Mouse (Mus musculus): Measurements from ENCODE around the gene Rbm17. TPM values are rescaled to one million over a fixed set of nuclear protein-coding genes. Genes with fewer than 3 reads are reported as not detected.
A peak's percentile ranks its signal among the peaks of the same experiment; 100 is the strongest.

The Rbm17 gene
- total RNA-seq (2012; rRNA removed): 216 and 223 TPM in 2 replicates
- 100 to 1,000 TPM in 1 of 2 experiments, not detected in 1; 318 TPM for polyA plus RNA-seq (2012; ENCODE audit: insufficient read depth in 1 of 2, insufficient read length in 2 of 2, low read depth in 1 of 2, low replicate concordance in 2 of 2, missing spikeins in 1 of 2)

DNA sequence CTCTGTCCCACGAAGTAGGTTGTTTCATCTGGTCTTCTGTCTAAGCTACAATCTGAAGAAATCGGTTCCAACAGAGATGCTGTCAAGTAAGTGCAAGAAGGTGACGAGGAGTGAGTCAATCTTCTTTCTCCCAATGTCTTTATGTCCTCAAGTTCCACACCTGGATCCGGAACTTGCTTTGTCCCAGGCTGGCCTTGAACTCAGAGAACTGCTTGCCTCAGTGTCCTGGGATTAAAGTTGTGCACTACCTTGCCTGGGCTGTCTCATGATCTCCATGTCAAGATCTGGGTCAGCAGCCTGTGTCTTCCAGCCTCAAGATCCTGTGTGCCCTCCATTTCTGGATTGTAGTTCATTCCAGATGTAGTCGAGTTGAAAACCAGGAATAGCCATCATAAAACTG is at the start of gene Rbm17:
Gene Rbm17, minus strand, starts transcription at position 101 of the 400 bp plus-strand sequence.
- peaks cover 26% of the 10 kb centered on the region for H3K79me2 ChIP-seq (ENCODE audit: control insufficient read depth, insufficient read depth, low read length, poor library complexity)
- no peak for DNase-seq (ENCODE audit: low read depth, low spot score)
- TF ChIP-seq TBP (IDR thresholded peaks at IDR 0.05; ENCODE audit: low read depth, low read length): no peak
- no peak for TF ChIP-seq POLR2A (IDR thresholded peaks at IDR 0.05; ENCODE audit: control insufficient read depth in 1 of 2, insufficient read depth in 1 of 2, low read depth in 1 of 2, low read length in 2 of 2, poor library complexity in 1 of 2)
- TF ChIP-seq GATA1 (IDR thresholded peaks at IDR 0.05; ENCODE audit: low read depth, low read length): no peak
- TF ChIP-seq GABPA (IDR thresholded peaks at IDR 0.05; ENCODE audit: low read depth, low read length): no peak
- TF ChIP-seq E2F4 (IDR thresholded peaks at IDR 0.05; ENCODE audit: borderline replicate concordance, low read depth, low read length): no peak
- no peak for TF ChIP-seq SMC3 (IDR thresholded peaks at IDR 0.05; ENCODE audit: low read depth, low read length)
- TF ChIP-seq MAZ (IDR thresholded peaks at IDR 0.05; ENCODE audit: low read depth, low read length): no peak
- no peak for TF ChIP-seq NELFE (IDR thresholded peaks at IDR 0.05; ENCODE audit: low read depth, low read length)
- no peak for TF ChIP-seq MXI1 (IDR thresholded peaks at IDR 0.05; ENCODE audit: low read depth, low read length)
- TF ChIP-seq ELF1 (IDR thresholded peaks at IDR 0.05; ENCODE audit: low read depth, low read length): no peak
- no peak for TF ChIP-seq UBTF (IDR thresholded peaks at IDR 0.05; ENCODE audit: borderline replicate concordance, insufficient read depth, low read depth, low read length)
- no peak for TF ChIP-seq KAT2A (conservative IDR thresholded peaks at IDR 0.05; ENCODE audit: low read depth, low read length)
- peaks cover 7 to 15% of the 10 kb centered on the region in 2 experiments for H3K36me3 ChIP-seq (ENCODE audit: control insufficient read depth in 1 of 2, insufficient read depth in 2 of 2, low read length in 2 of 2)
- peak within 1 kb of the TSS; percentile 93 to 99; a peak in 3 of 4 replicates for H3K4me3 ChIP-seq (ENCODE audit: control insufficient read depth in 1 of 2, insufficient read depth in 1 of 2, low read depth in 2 of 2, low read length in 2 of 2)
- peak within 1 kb of the TSS; percentile 97 for H3K9ac ChIP-seq (ENCODE audit: control insufficient read depth, low read depth, low read length, poor library complexity, severe bottlenecking)
- H3K27ac ChIP-seq (ENCODE audit: control insufficient read depth, low read depth, low read length): peak within 1 kb of the TSS; percentile 21; the same call in 1 of the 2 replicates
- H3K4me1 ChIP-seq (ENCODE audit: control insufficient read depth in 1 of 2, insufficient read depth in 2 of 2, low read length in 2 of 2): peaks cover 0 to 5% of the 10 kb centered on the region in 2 experiments; a peak in 1 of 4 replicates
- peaks cover 10 to 14% of the 10 kb centered on the region in 2 experiments for H3K27me3 ChIP-seq (ENCODE audit: control insufficient read depth in 1 of 2, insufficient read depth in 2 of 2, low read length in 2 of 2)
- no peaks in the 10 kb centered on the region for H3K9me3 ChIP-seq (replicated peaks; ENCODE audit: insufficient read depth, low read length)

DNA sequence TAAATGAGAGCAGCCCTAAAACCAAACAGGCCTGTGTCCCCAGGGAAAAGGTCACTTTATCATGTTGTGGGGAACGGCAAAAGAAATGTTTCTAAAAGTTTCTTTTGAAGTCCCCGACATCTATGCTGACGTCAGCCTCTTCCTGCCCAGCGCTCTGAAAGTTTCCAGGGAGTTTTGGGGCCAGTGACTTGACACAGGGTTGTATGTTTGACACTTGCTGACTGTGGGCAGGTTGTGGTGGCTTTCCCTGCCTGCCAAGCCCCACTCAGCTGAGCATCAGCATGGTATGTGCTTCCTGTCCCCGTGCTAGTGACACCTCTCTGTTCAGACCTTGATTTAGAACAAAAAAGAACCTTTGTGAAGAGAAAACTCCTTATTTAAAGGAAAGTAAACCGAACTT is 49.4 kb upstream of the Rbm17 start:
- H3K79me2 ChIP-seq (ENCODE audit: control insufficient read depth, insufficient read depth, low read length, poor library complexity): no peaks in the 10 kb centered on the region
- H3K27ac ChIP-seq (ENCODE audit: control insufficient read depth, low read depth, low read length): no peak overlapping the region
- no peak overlapping the region for H3K9ac ChIP-seq (ENCODE audit: control insufficient read depth, low read depth, low read length, poor library complexity, severe bottlenecking)
- H3K4me3 ChIP-seq (ENCODE audit: control insufficient read depth in 1 of 2, insufficient read depth in 1 of 2, low read depth in 2 of 2, low read length in 2 of 2): no peak overlapping the region
- no peak for DNase-seq (ENCODE audit: low read depth, low spot score)
- no peaks in the 10 kb centered on the region for H3K36me3 ChIP-seq (ENCODE audit: control insufficient read depth in 1 of 2, insufficient read depth in 2 of 2, low read length in 2 of 2)
- H3K4me1 ChIP-seq (ENCODE audit: control insufficient read depth in 1 of 2, insufficient read depth in 2 of 2, low read length in 2 of 2): no peaks in the 10 kb centered on the region
- no peaks in the 10 kb centered on the region for H3K9me3 ChIP-seq (replicated peaks; ENCODE audit: insufficient read depth, low read length)
- peaks cover 2 to 5% of the 10 kb centered on the region in 2 experiments; a peak in 3 of 4 replicates for H3K27me3 ChIP-seq (ENCODE audit: control insufficient read depth in 1 of 2, insufficient read depth in 2 of 2, low read length in 2 of 2)
- no peak for TF ChIP-seq MAX (IDR thresholded peaks at IDR 0.05; ENCODE audit: low read length)
- TF ChIP-seq NELFE (IDR thresholded peaks at IDR 0.05; ENCODE audit: low read depth, low read length): no peak
- TF ChIP-seq EP300 (IDR thresholded peaks at IDR 0.05; ENCODE audit: low read depth in 1 of 2, low read length in 2 of 2): no peak
- no peak for TF ChIP-seq ZMIZ1 (IDR thresholded peaks at IDR 0.05; ENCODE audit: low read depth, low read length)
- TF ChIP-seq MAFK (IDR thresholded peaks at IDR 0.05; ENCODE audit: borderline replicate concordance, low read depth, low read length): no peak
- TF ChIP-seq ZC3H11A (IDR thresholded peaks at IDR 0.05; ENCODE audit: low read depth, low read length): no peak
- TF ChIP-seq BHLHE40 (IDR thresholded peaks at IDR 0.05; ENCODE audit: borderline replicate concordance, low read depth, low read length): no peak

Data from MEL (cell line).